Mouse (Mus musculus) CD4-positive helper T cell, adult 2 months (primary cell): ENCODE measurements around the gene Itgav.
A peak's percentile ranks its signal among the peaks of the same experiment; 100 is the strongest.
"Not testable (repeated sequence)": the region's sequence is repeated elsewhere in the genome, so short reads cannot be mapped to it uniquely, and the experiment has no call there.

Source experiments
- DNase-seq: peaks from one replicate; pipeline ENCODE4 v3.0.0-alpha.2; 2012; ENCODE audit warnings: low read depth, missing footprints, low spot score

Itgav gene

DNA sequence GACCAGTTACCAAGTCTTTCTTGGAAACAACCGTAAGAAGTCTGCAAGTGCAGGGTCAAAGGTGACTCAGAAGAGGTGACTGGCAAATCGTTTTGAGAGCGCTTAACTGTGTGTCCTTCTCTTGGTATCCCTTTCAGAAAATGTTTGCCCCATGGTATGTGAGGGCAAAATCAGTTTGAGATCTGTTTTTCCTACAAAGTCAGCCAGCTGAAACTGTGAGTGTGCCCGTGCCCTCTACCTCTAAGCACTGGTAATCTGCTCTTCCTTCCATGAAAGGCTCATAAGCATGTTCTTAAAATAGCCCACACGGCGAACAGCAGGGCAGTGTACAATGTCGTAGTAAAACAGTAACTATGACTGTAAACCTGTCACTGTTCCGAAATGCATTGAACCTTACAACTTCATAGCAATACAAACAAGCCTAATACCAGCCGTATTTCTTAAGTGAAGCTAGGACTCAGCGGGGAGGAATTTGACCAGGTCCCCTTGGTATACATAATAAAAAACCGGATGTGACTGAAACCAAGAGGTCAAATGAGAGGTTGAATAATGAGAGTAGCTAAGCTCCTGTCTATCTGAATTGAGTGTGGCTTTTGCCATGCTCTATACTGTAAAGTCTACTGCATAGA is 14.2 kb upstream of the Itgav start:
- DNase-seq: no peak

DNA sequence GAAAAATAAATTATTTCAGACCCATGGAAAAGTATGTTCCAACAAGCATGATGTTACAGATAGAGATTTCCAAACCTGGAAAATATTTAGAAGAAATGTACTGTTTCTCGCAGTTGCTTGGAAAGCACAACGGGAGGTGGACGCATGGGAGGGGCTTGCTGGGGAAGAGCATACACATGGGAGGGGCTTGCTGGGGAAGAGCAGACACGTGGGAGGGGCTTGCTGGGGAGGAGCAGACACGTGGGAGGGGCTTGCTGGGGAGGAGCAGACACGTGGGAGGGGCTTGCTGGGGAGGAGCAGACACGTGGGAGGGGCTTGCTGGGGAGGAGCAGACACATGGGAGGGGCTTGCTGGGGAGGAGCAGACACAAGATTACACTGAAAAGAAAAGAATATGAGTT is 10.9 kb upstream of the Itgav start:
- DNase-seq: not testable (repeated sequence)

DNA sequence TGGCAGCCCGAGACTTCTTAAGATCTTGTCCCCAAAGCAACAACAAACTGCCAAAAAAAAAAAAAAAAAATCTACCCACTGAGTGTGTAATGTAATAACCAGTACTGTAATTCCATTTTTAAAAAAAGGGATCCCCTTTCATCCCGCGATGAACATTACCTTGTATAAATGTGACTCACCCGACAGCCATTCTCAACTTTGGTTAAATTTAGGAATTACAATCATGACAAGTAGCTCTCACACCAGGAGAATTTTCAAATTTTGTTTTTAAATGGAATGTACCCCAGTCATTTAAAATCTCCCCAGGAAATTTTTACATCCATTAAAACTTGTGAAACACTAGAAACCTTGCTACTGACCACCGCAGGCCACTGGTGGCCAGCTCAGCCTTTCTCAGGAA is 10.3 kb upstream of the Itgav start:
- DNase-seq: no peak

DNA sequence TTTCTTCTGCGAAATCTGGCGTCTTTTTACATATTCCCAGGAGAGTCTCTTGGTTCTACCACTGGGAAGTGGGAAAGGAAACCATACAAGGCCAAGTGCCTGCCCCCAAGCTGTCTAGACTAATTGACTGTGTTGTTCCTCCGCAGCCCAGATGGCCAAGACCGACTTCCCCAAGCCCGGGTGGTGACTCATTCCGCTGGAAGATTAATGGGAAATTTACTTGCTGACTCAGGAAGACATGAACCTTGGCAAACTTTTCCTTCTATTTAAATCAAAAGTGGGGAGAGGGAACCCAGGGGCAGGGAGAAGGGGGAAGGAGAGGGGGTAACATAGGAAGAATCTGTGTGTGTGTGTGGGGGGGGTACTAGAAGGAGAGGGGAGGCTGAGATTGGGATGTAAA is 9.4 kb upstream of the Itgav start:
- no peak for DNase-seq

DNA sequence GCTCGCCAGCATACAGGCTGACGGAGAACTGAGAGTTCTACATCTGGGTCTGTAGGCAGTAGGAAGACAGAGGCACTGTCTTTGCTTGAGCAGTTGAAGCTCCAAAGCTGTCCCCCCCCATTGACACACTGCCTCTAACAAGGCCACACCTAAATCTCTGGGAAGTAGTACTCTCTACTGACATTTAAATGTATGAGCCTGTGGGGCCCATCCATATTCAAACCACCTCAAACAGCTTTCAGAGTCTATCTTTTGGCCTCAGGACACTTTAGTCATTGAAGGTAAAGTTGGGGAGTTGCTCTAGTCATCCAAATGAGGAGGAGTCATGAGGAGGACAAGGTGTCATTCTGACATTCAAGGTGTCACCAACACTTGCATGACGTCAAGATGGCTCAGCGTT is 5.9 kb upstream of the Itgav start:
- no peak for DNase-seq

DNA sequence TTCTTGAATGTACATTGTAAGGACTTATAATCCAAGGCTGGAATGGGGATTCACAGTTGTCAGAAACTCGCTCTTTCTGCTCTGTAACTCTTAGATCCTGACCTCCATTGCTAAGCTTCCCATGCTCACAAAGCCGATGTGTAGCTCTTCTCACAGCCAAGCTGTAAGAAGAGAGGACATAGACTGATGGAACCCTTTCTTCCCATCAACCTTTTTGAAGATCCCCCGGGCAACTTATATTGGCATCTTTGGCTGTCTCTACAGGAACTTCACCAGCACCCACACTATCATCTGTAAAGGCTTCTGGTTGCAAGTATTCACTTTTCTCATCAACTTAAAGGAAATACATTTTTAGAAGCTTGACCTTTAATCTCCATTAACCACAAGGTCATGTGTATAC is 2.6 kb upstream of the Itgav start:
- no peak for DNase-seq

DNA sequence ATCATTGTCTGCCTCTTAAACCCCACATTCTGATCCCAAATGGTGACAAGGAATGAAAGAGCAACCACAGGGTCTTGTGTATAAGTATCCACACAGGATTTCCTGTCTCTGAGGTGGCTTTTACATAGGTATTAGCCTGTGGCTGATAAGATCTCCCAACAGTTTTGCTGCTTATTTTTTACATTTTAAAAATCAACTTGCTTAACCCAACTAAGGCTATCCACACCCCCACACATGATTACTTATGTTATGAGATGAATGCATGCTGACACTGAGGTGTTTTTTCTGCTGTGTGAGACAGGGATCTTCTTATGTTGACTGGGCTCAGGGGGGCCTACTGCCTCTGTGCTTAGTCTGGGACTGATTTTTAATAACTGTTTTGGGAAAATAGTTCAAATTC is 1.3 kb upstream of the Itgav start:
- peak; percentile 55 for DNase-seq

DNA sequence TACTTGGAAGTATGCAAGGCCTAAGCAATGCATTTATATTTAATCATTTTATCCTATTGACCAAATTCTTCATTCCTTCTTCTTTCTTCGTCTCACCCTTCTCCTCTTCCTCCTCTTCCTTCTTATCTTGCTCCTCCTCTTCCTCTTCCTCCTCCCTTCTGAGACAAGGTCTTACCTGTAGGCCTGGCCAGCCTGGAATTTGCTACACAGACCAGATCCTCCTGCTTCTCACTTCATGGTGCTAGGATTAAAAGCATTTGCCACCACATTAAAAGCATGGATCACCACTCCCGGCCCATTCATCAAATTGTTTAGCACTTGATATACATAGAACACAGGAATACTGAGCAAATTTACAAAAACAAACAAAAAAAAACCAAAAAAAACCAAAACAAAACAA is 851 bp upstream of the Itgav start:
- no peak for DNase-seq

DNA sequence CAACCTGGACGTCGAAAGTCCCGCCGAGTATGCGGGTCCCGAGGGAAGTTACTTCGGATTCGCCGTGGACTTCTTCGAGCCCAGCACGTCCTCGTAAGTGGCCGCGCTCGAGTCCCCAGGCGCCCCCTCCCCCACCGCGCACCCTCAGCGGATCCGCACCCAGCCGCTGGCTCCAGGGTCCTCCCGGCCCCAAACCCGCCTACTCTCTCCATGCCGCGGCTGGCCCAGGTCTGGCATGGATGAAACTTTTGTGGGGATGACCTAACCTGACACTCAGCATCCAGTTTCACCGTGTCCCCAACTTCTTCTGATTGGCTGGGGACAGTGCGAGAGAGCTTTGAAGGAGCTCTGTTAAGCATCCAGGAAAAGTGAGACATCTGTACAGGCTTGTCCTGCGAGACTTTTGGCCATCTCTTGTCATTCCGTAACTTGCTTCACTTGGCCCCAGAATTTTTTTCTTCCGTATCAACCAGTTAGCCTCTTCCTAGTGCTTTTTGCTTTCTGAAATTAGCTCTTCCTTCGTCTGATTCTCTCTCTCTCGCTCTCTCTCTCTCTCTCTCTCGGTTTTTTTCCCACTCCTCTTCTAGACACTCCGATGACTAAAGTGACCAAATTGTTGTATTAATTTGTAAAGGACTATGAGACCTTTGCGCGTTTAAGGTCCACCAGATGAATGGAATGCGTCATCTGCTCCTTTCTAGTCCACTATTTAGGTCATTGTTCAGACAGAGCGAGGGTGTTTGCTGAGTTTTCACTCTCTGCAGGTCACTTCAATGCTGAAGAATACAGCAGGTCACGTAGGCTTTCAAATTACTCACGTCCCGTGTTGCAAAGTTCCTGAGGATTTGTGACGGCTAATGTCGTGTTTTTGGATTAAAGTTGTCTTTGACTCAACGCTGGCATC is 882 bp downstream of the Itgav start:
- peak; percentile 64 for DNase-seq

DNA sequence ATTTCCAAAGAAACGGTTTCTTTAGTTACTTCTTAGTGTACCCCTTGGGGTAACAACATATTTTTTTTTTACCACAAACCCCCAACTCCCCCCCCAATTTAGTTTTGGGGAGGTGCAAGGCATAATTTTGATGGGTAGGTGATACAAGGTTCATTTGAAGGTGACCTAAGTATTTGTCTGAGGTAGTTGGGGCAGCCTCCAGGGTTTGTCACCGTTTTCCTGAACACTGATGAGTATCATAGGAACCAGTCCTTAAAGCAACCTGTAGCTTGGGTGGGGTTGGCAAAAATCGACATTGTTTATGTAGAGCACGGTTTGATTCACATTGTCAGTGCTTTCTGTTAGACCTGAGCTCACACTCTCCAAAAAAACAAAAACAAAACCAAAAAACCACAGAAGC is 1.6 kb downstream of the Itgav start:
- DNase-seq: peak; percentile 20

DNA sequence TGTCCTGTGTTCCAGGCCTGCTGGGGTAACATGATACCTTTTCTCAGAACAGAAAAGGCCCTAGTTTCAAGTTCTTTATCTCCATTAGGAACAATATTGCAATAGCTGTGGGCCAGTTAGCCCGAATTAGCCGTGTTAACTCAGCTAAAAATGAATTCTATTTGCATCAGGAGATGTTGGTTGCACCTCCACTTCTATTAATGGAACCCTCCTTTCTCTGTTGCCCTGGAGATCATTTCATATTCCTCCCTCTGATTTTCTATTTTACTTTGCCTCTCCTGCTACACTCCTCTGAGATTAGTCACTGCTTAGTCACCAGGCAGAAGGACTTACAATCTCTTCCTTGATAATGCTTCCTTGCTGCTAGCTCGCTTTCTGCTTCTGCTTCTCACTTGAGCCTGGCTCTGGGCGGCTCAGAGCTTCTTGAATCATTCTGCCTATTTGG is 4.1 kb downstream of the Itgav start:
- DNase-seq: no peak

DNA sequence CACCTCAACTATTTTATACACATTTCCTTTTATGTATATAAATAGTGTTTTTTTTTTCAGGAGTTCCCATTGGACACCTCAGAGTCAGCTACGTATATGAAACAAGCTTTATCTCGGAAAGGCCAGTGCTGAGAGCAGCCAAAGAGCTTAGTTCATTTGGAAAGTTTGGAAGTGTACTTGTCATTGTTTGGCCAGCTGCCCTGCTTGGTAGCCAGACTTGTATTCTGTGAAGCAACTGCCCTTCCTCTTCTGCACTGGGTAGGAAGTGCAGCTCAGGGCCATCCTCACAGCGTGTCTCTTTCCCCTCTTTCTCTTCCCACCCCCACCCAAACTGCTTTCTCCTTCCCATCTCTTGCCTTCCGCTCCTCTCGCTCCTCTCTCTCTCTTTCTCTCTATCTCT is 5.1 kb downstream of the Itgav start:
- no peak for DNase-seq

DNA sequence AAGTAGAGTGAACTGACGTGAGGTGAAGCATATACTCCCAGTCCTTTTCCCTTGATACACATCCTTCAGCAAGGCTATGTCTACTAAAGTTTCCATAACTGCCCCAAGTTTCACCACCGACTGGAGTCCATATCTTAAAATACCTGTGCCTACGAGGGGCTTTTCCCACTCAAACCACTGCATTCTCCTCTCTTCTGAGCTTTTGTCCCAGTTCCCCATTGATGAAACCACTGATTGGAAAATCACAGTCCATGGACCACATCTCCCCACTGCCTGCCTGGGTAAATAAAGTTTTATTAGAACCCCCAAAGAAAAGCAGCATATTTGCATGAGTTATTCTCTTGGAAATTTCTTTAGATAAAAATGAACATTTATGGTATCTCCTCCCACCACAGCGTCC is 8.7 kb downstream of the Itgav start:
- DNase-seq: no peak

DNA sequence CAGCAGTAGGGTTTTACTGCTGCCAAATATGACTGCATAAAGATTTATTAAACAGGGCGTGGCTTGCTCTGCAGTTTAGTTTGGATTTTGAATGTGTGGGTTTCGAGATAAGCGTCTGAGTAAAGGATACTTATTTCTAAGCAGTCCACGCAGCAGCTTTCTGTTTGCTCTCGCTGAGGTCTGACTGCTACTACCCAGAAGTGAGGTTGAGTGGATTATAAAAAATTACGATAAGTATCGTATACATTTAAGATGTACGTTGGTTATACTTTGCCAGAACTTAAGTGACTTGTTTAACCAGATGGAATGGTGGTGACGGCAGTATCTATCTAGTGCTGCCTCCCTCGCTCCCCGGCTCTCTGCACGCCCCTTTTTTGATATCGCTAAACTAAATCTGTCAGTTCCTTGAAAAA is 9.8 kb downstream of the Itgav start:
- no peak for DNase-seq

DNA sequence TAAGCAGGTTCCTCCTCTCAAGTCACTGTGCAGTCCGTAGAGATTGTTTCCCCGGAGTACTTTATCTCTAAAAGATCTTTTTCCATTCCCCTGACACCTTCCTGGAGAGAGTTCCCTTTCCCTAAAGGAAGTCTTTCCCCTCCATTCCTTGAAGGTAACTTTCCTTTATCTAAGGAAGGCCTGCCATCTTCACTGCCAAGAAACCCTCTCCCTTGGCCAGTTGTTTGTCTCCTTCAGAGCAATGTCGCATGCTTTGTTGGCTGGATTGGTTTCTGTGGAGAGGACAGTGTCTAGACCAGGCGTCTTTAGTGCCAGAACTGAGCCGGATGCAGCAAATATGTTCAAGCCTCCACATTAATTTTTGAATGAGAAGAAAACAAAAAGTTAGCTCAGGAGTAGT is 11.1 kb downstream of the Itgav start:
- no peak for DNase-seq

DNA sequence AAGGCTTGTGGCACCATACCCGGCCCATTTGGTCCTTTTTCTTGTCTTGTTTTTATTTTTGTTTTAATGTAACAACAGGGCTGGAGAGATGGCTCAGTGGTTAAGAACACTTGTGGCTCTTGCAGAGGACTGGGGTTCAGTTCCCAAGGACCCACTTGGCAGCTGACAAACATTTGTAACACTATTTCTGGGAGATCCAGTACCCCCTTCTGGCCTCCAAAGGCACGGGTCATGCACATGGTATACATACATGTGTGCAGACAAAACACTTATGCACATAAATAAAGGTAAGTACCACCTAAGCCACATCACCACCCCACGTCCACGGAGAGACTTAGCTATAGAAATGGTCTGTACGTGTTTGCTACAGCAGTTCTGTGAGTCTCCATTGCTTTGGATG is 12.6 kb downstream of the Itgav start:
- DNase-seq: no peak

DNA sequence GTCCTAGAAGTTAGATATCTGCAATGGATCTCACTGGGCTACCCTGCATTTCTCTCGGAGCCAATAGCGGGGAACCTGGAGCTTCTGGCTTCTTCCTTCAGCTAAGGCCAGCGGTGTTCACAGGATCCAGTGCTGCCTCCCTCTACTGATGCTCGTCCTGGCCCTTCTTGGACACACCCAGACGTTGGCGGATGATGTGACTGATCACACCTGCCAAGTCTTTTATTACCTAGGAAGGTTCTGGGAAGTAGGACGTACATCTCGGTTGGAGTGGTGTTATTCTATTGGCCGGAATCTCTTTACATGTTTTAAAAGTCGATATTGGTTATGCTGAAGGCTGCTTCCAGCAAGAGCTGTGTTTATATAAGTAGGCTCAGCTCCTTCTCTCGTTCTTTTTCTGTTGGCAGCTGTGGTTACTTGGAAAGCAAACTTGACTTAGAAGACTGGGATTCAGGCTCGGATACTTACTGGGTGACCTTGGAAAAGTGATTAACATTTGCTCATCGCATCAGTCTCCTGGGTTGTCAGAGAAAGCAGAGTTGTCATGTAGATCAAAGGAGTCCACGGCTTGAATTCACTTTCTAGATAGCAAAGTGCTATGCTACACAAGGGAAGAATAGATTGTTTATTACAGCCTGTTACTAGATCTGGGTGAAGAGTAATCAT is 14.5 kb downstream of the Itgav start:
- no peak for DNase-seq

DNA sequence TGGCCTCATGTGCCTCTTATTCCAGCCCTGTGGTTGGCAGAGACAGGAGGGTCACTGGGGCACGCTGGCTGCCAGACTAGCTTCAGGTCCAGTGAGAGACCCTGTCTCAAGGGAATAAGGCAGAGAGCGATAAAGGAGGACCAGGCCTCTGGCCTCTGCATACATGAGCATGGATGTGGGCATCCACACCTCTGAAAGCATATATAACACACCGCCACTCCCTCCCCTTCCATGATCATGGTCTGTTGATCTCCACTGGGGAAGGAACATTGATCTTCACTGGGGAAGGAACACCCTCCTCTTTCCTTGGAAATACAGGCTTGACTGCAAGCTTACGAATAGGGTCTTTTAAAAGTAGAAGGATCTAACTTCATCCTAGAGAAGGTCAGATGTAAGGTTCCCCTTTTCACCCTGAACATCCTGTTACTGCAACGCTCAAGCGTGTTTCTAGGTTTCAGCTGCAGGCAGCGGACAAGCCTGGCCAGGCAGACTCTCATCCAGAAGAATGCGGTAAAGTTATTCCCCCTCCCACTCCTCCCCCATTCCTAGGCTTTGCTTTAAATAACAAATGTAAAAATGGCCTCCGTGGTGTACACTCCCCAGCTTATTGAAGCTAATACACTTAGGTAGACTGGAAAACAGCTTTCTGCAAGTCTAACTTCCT is 15.4 kb downstream of the Itgav start:
- no peak for DNase-seq

DNA sequence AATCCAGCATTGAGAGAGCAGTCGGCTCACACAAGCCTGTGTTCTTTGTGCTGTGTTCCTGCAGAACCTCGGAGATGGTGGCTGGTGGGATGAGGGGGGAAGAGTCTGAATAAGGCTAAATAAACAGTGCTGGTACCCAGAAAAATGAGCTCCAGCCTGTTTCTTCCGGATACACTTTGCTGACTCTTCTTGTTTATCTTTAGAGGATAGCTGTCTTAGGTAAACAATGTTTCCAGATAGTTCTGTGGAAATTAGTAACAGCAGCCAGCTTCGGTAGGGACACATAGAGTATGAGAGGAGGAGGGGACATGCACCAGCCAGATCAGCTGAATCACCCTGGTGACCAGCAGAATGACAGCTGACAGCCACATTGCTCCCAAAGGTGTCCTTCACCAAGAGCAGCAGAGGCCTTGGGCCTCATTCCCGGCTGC is 16.4 kb downstream of the Itgav start:
- no peak for DNase-seq

DNA sequence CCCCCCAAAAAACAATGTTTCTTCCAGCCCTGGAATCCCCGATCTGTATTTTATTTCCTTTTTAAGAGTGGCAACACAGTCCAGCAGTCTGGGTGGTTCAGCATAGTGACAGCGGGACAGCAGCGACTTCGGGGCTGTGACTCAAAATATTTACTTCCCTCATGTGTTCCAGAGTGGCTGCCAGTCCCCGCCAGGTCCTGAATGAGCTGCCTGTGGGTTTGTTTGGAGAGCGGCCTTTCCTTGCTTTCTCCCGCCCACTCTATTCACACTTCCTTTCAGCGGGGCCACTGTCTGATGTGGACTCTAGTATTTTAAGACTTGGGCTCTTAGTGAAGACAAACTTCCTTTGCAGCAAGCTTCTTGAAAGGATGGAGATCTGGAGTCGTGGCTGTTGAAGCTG is 18.0 kb downstream of the Itgav start:
- no peak for DNase-seq

DNA sequence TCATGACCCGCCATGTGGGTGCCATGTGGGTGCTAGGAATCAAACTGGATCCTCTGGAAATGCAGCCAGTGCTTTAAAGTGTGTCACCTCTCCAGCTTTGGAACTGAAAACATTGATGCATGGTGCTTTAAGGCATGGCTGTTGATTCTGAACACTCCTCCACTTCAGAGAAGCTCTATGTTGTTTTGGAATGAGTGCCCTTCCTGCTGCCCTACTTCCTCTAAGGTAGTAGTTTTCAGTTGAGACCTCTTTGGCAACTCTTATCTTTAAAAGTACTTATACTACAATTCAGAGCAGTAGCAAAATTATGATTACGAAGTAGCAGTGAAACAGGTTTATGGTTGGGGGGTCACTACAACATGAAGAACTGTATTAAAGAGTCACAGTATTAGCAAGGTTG is 18.6 kb downstream of the Itgav start:
- no peak for DNase-seq

DNA sequence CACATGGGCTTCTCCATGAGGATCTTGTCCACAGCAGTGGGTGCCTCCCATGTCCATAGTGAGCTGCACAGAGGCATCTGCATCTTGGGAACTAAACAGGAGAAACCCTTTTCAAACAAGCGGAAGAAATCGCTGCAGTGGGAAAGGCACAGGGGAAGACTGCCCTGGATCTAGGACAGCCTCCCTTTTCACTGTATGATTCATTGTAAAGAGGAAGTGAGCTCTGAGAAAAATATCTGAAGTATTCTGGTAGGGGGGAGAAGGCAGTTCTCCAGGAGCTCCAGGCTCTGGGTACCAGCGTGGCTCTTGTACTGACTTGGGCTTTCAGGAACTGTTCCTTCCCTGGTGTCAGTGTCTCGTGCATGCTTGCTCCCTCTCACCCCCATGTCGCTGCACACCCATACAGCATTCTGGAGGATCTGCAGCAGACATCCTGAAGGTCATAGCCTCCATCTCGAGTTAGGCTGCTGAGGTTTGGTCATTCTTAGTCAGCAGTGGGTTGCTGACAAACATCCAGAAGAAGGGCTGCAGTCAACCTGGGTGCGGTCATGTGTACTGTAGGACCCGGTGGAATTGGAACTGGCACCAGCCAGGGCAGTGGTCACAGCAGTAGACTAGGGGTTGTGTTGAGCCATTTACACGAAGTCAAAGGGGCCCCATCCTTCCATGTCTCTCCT is 20.2 kb downstream of the Itgav start:
- DNase-seq: no peak
